ENCODE assay signal across 13 mouse cellular contexts in the genomic region with DNA sequence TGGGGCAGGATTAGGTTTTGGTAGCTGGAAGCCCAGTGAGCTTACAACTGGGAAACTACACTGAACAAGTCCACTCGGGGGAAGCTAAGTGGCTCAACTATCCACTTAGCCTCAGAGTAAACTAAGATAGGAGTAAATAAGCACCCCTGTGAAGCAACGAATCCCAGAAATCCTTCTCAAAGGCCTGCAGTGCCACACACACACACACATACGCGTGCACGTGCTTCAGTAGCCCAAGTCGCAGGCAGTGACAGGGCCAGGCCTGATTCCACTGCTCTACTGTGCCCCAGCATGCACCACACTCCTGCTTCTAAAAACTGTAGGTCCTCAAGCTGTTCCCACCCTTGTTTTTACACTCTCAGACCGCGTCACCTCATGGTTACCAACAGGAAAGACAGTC.
"Had no signal": no experiment of that assay in that cellular context is flagged by ENCODE, and none has a peak within 500 bp of the region (broad histone marks: within the 10 kb centered on the region; RNA-seq: fewer than 3 reads in every experiment).

No protein-coding gene starts in this region.

- ATAC-seq: hindbrain, embryonic 16.5 days; midbrain, embryonic 13.5 days had no signal

- H3K27me3 ChIP-seq: kidney, embryonic 15.5 days; midbrain, embryonic 13.5 days; neural tube, embryonic 15.5 days had no signal

- H3K9ac ChIP-seq: kidney, embryonic 15.5 days; limb, embryonic 12.5 days; liver, embryonic 14.5 days; midbrain, embryonic 13.5 days; neural tube, embryonic 15.5 days had no signal

- DNase-seq: layer of hippocampus, adult 9-11 months; right cerebral cortex, adult 18-20 months; right cerebral cortex, postnatal 25 days; thymus, adult 18-20 months; thymus, postnatal 14 days had no signal

- H3K27ac ChIP-seq: limb, embryonic 12.5 days; liver, embryonic 14.5 days; midbrain, embryonic 13.5 days; neural tube, embryonic 15.5 days; stomach, postnatal 0 days had no signal

- H3K36me3 ChIP-seq: kidney, embryonic 15.5 days; limb, embryonic 12.5 days; midbrain, embryonic 13.5 days; neural tube, embryonic 15.5 days had no signal

- H3K9me3 ChIP-seq: kidney, embryonic 15.5 days; limb, embryonic 12.5 days; midbrain, embryonic 13.5 days; neural tube, embryonic 15.5 days had no signal

- H3K4me3 ChIP-seq: kidney, embryonic 15.5 days; limb, embryonic 12.5 days; midbrain, embryonic 13.5 days; myocyte; neural tube, embryonic 15.5 days had no signal

- H3K4me1 ChIP-seq: midbrain, embryonic 13.5 days; neural tube, embryonic 15.5 days had no signal

- H3K4me2 ChIP-seq: kidney, embryonic 15.5 days; limb, embryonic 12.5 days; midbrain, embryonic 13.5 days; neural tube, embryonic 15.5 days had no signal
